Mouse (Mus musculus): Measurements from ENCODE around the gene Cxcr2. TPM values are rescaled to one million over a fixed set of nuclear protein-coding genes. Genes with fewer than 3 reads are reported as not detected.

Cxcr2 gene
- polyA plus RNA-seq, 1 experiment, result 0.08 TPM

GRCm38 (mm10) chr1:74121821-74122576 is 31.8 kb upstream of the Cxcr2 start:
- no peak for TF ChIP-seq CTCF (IDR thresholded peaks at IDR 0.05; ENCODE audit: borderline replicate concordance, extremely low read depth, insufficient read depth, insufficient read length)
- no peak for TF ChIP-seq POLR2A (IDR thresholded peaks at IDR 0.05; ENCODE audit: borderline replicate concordance, extremely low read depth, insufficient read depth, insufficient read length, poor library complexity, severe bottlenecking)
- DNase-seq (ENCODE audit: low read depth), result peak; percentile 85

GRCm38 (mm10) chr1:74123215-74123614 is 30.6 kb upstream of the Cxcr2 start:
- no peak for DNase-seq (ENCODE audit: low read depth)
- no peak for TF ChIP-seq CTCF (IDR thresholded peaks at IDR 0.05; ENCODE audit: borderline replicate concordance, extremely low read depth, insufficient read depth, insufficient read length)
- no peak for TF ChIP-seq POLR2A (IDR thresholded peaks at IDR 0.05; ENCODE audit: borderline replicate concordance, extremely low read depth, insufficient read depth, insufficient read length, poor library complexity, severe bottlenecking)

GRCm38 (mm10) chr1:74124021-74124981 is 29.5 kb upstream of the Cxcr2 start, which contains the start of gene Tns1:
Tns1 (minus strand) TSS chr1:74124449.
- no peak for TF ChIP-seq CTCF (IDR thresholded peaks at IDR 0.05; ENCODE audit: borderline replicate concordance, extremely low read depth, insufficient read depth, insufficient read length)
- no peak for TF ChIP-seq POLR2A (IDR thresholded peaks at IDR 0.05; ENCODE audit: borderline replicate concordance, extremely low read depth, insufficient read depth, insufficient read length, poor library complexity, severe bottlenecking)
- peak; percentile 71 for DNase-seq (ENCODE audit: low read depth)

GRCm38 (mm10) chr1:74124991-74125552 is 28.7 kb upstream of the Cxcr2 start, which contains the start of gene Rufy4:
Rufy4 (plus strand) TSS chr1:74125541.
- TF ChIP-seq POLR2A (IDR thresholded peaks at IDR 0.05; ENCODE audit: borderline replicate concordance, extremely low read depth, insufficient read depth, insufficient read length, poor library complexity, severe bottlenecking) (no peak), CTCF (IDR thresholded peaks at IDR 0.05; ENCODE audit: borderline replicate concordance, extremely low read depth, insufficient read depth, insufficient read length) (peak; percentile 90)

GRCm38 (mm10) chr1:74130883-74131659 is 22.7 kb upstream of the Cxcr2 start:
- no peak for DNase-seq (ENCODE audit: low read depth)
- TF ChIP-seq CTCF (IDR thresholded peaks at IDR 0.05; ENCODE audit: borderline replicate concordance, extremely low read depth, insufficient read depth, insufficient read length) (no peak), POLR2A (IDR thresholded peaks at IDR 0.05; ENCODE audit: borderline replicate concordance, extremely low read depth, insufficient read depth, insufficient read length, poor library complexity, severe bottlenecking) (no peak)

More at GRCm38 (mm10) chr1:74124991-74125552, 28.7 kb upstream of the Cxcr2 start, which contains the start of gene Rufy4:
- peak; percentile 89 for DNase-seq (ENCODE audit: low read depth)

GRCm38 (mm10) chr1:74132011-74132410 is 21.8 kb upstream of the Cxcr2 start:
- TF ChIP-seq POLR2A (IDR thresholded peaks at IDR 0.05; ENCODE audit: borderline replicate concordance, extremely low read depth, insufficient read depth, insufficient read length, poor library complexity, severe bottlenecking), result no peak
- TF ChIP-seq CTCF (IDR thresholded peaks at IDR 0.05; ENCODE audit: borderline replicate concordance, extremely low read depth, insufficient read depth, insufficient read length), result peak; percentile 32; the same call in 1 of the 2 replicates
- no peak for DNase-seq (ENCODE audit: low read depth)

- no peak for DNase-seq (ENCODE audit: low read depth)
Measured at GRCm38 (mm10) chr1:74133954-74134353, 19.8 kb upstream of the Cxcr2 start.

GRCm38 (mm10) chr1:74135326-74135950 is 18.4 kb upstream of the Cxcr2 start:
- no peak for DNase-seq (ENCODE audit: low read depth)
- TF ChIP-seq CTCF (IDR thresholded peaks at IDR 0.05; ENCODE audit: borderline replicate concordance, extremely low read depth, insufficient read depth, insufficient read length) (no peak), POLR2A (IDR thresholded peaks at IDR 0.05; ENCODE audit: borderline replicate concordance, extremely low read depth, insufficient read depth, insufficient read length, poor library complexity, severe bottlenecking) (no peak)

More at GRCm38 (mm10) chr1:74133954-74134353, 19.8 kb upstream of the Cxcr2 start:
- no peak for TF ChIP-seq CTCF (IDR thresholded peaks at IDR 0.05; ENCODE audit: borderline replicate concordance, extremely low read depth, insufficient read depth, insufficient read length)
- no peak for TF ChIP-seq POLR2A (IDR thresholded peaks at IDR 0.05; ENCODE audit: borderline replicate concordance, extremely low read depth, insufficient read depth, insufficient read length, poor library complexity, severe bottlenecking)

- DNase-seq (ENCODE audit: low read depth), result no peak
- TF ChIP-seq CTCF (IDR thresholded peaks at IDR 0.05; ENCODE audit: borderline replicate concordance, extremely low read depth, insufficient read depth, insufficient read length) (peak; percentile 27; the same call in 1 of the 2 replicates), POLR2A (IDR thresholded peaks at IDR 0.05; ENCODE audit: borderline replicate concordance, extremely low read depth, insufficient read depth, insufficient read length, poor library complexity, severe bottlenecking) (no peak)
Measured at GRCm38 (mm10) chr1:74139415-74139814, 14.4 kb upstream of the Cxcr2 start.

- no peak for TF ChIP-seq POLR2A (IDR thresholded peaks at IDR 0.05; ENCODE audit: borderline replicate concordance, extremely low read depth, insufficient read depth, insufficient read length, poor library complexity, severe bottlenecking)
- TF ChIP-seq CTCF (IDR thresholded peaks at IDR 0.05; ENCODE audit: borderline replicate concordance, extremely low read depth, insufficient read depth, insufficient read length), result no peak
Measured at GRCm38 (mm10) chr1:74141781-74142180, 12.0 kb upstream of the Cxcr2 start.

More at GRCm38 (mm10) chr1:74141781-74142180, 12.0 kb upstream of the Cxcr2 start:
- no peak for DNase-seq (ENCODE audit: low read depth)

Data from brain, embryonic 14.5 days (tissue).